Mouse (Mus musculus) hindbrain, embryonic 10.5 days (tissue): ENCODE results near the gene 1700029H14Rik. TPM values are rescaled to one million over a fixed set of nuclear protein-coding genes. Genes with fewer than 3 reads are reported as not detected.

Source experiments
- DNase-seq: peaks from one replicate; pipeline ENCODE4 v3.0.0-alpha.2; 2017; ENCODE audit warnings: low spot score
- H3K27ac ChIP-seq: fragments of 300-500 bp; sonication (generic); 2 replicates; pipeline ENCODE4 v1.5.1; 2016; ENCODE audit warnings: mild to moderate bottlenecking, moderate library complexity
- H3K27me3 ChIP-seq: fragments of 300-500 bp; sonication (generic); 2 replicates; pipeline ENCODE4 v1.6.1; 2016; ENCODE audit warnings: mild to moderate bottlenecking; ENCODE audit not compliant: poor library complexity, insufficient read depth, severe bottlenecking
- H3K36me3 ChIP-seq: fragments of 300-500 bp; sonication (generic); 2 replicates; pipeline ENCODE4 v1.6.1; 2016; ENCODE audit warnings: mild to moderate bottlenecking, moderate library complexity
- H3K4me1 ChIP-seq: fragments of 300-500 bp; sonication (generic); replicated peaks from 2 replicates; pipeline ENCODE4 v1.6.1; 2016; ENCODE audit warnings: mild to moderate bottlenecking
- H3K4me3 ChIP-seq: fragments of 300-500 bp; sonication (generic); 2 replicates; pipeline ENCODE4 v1.5.1; 2016; ENCODE audit warnings: mild to moderate bottlenecking, moderate library complexity
- H3K9me3 ChIP-seq: fragments of 300-500 bp; sonication (generic); 2 replicates; pipeline ENCODE4 v1.6.1; 2016; ENCODE audit warnings: mild to moderate bottlenecking, moderate library complexity
- whole genome bisulfite sequencing: fragments of 180-500 bp; shearing (Covaris S2); methylation state at CpG from one replicate; pipeline ENCODE4 v1.1.7; 2016; 5-methylcytosine and 5-hydroxymethylcytosine counted together
- polyA plus RNA-seq: library from polyadenylated mRNA; unstranded; fragments of >200 nt; fragmentation: Nextera tagmentation; extraction: Ambion mirVana; gene quantifications from 2 replicates; pipeline ENCODE4 v1.2.1, GENCODE M21; 2016

The 1700029H14Rik gene
- polyA plus RNA-seq, 1 experiment from 2014 or later: not detected

DNA sequence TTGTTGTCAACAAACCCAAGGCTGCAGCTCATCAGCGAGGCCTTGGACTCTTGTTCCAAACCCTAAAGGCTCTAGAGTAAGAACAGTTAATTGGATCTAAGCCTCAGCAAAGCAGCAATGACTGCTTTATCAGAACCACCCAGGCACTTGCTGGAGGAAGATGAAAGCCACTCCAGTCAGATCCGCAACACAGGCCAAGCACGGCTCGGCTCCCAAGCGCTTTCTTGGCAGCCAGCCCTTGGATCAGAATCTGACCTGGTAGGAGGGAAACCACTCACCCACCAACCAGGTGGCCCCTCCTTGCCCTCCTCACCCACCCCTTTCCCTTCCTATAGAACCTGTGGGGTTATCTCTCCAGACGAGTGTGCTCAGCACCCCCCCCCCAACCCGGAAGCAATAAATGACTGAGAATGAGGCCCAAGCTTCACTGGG, 46.2 kb downstream of the 1700029H14Rik start:
- H3K9me3 ChIP-seq: no peaks in the 10 kb centered on the region
- H3K4me1 ChIP-seq: no peaks in the 10 kb centered on the region
- H3K36me3 ChIP-seq: no peaks in the 10 kb centered on the region
- no peaks in the 10 kb centered on the region for H3K27me3 ChIP-seq
- DNase-seq: no peak
- no peak overlapping the region for H3K4me3 ChIP-seq
- no peak overlapping the region for H3K27ac ChIP-seq
- 91% methylated on average over 7 of the region's 7 CpGs for WGBS

DNA sequence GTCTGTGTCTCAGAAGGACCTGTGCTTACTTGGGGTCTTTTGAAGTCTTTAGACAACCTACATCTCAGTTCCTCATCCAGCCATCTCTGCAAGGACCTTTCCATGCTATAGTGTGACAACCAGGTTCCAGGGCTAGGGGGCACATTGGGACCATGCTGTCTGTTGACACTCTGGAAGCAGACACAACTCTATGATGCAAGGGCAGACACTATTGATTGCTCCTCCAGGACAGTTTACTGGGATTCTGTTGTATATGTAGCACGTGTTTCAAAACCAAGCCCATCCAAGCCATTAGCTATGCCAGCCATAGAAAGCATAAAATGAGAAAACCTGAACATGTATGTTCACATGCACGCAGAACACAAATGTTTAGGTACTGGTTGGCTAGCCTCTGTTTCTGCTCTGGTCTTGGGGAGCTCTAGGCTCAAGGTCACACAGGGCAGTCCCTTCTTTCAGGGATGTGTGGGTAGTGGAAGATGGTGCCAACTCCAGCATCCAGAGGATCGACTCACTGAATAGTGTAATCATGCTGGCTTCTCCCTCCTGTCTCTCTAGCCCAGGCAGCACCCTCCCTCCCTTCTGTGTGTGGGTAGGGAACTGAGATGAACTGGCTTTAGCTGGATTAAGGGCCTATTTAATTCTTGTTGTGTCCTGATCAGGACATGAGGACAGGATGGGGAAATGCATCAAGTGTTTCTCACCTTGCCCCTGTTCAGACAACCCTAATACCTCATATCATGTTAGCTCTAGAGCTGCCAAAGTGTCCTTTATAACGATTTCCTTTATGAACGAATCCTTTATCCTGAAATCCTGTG, 48.5 kb downstream of the 1700029H14Rik start:
- 82% methylated on average over 5 of the region's 5 CpGs for WGBS
- Histone ChIP-seq H3K27me3 (no peaks in the 10 kb centered on the region), H3K4me3 (no peak overlapping the region)

DNA sequence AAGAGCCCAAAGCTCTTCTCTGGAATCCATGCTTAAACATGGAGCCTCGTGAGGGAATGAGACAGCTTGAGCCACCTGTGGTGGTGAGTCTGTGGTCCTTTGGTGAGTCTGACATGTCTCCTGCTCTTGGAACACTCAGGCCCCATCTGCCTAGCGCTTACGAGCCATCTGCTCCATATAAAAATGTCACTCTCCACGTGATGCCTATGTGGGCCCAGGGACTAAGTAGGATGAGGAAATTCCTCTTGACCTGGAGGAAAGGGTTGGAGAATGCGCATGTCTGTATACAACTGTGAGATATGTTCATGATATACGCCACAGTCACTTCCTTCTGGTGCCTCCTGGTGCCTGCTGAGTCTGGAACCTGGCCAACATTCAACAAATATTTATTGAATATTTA, 49.6 kb downstream of the 1700029H14Rik start:
- H3K36me3 ChIP-seq: no peaks in the 10 kb centered on the region
- H3K27me3 ChIP-seq: no peaks in the 10 kb centered on the region
- no peaks in the 10 kb centered on the region for H3K9me3 ChIP-seq
- 87% methylated on average over 6 of the region's 6 CpGs for WGBS
- peaks cover 6% of the 10 kb centered on the region; the same call in 1 of the 2 replicates for H3K4me1 ChIP-seq
- H3K27ac ChIP-seq: no peak overlapping the region
- H3K4me3 ChIP-seq: no peak overlapping the region
- no peak for DNase-seq

More for the DNA sequence above, 48.5 kb downstream of the 1700029H14Rik start:
- Histone ChIP-seq H3K27ac (no peak overlapping the region), H3K9me3 (no peaks in the 10 kb centered on the region), H3K4me1 (peaks cover 2% of the 10 kb centered on the region; the same call in 1 of the 2 replicates), H3K36me3 (no peaks in the 10 kb centered on the region)
- DNase-seq: no peak

- Histone ChIP-seq H3K4me3 (no peak overlapping the region), H3K27me3 (no peaks in the 10 kb centered on the region), H3K36me3 (no peaks in the 10 kb centered on the region), H3K9me3 (no peaks in the 10 kb centered on the region), H3K27ac (no peak overlapping the region), H3K4me1 (peaks cover 6% of the 10 kb centered on the region; the same call in 1 of the 2 replicates)
- DNase-seq: no peak
- WGBS: 63% methylated on average over 5 of the region's 5 CpGs
Observed at GRCm38 (mm10) chr8:13512016-13512415, 50.2 kb downstream of the 1700029H14Rik start.

- DNase-seq: no peak
- H3K36me3 ChIP-seq: no peaks in the 10 kb centered on the region
- H3K9me3 ChIP-seq: no peaks in the 10 kb centered on the region
- 85% methylated on average over 3 of the region's 3 CpGs for WGBS
- H3K4me3 ChIP-seq: no peak overlapping the region
- H3K27me3 ChIP-seq: no peaks in the 10 kb centered on the region
- H3K4me1 ChIP-seq: peaks cover 6% of the 10 kb centered on the region; the same call in 1 of the 2 replicates
- no peak overlapping the region for H3K27ac ChIP-seq
Observed at GRCm38 (mm10) chr8:13507284-13507937, 54.9 kb downstream of the 1700029H14Rik start.

- Histone ChIP-seq H3K36me3 (no peaks in the 10 kb centered on the region), H3K27ac (no peak overlapping the region), H3K9me3 (no peaks in the 10 kb centered on the region), H3K4me3 (no peak overlapping the region), H3K4me1 (peaks cover 6% of the 10 kb centered on the region; the same call in 1 of the 2 replicates), H3K27me3 (no peaks in the 10 kb centered on the region)
- WGBS: 57% methylated on average over 4 of the region's 4 CpGs
- DNase-seq: no peak
Observed at GRCm38 (mm10) chr8:13506849-13507248, 55.4 kb downstream of the 1700029H14Rik start.

GRCm38 (mm10) chr8:13504894-13505674, 57.2 kb downstream of the 1700029H14Rik start:
- H3K36me3 ChIP-seq: no peaks in the 10 kb centered on the region
- H3K27ac ChIP-seq: no peak overlapping the region
- H3K27me3 ChIP-seq: no peaks in the 10 kb centered on the region
- peaks cover 6% of the 10 kb centered on the region; the same call in 1 of the 2 replicates for H3K4me1 ChIP-seq
- no peaks in the 10 kb centered on the region for H3K9me3 ChIP-seq
- no peak overlapping the region for H3K4me3 ChIP-seq
- no peak for DNase-seq

DNA sequence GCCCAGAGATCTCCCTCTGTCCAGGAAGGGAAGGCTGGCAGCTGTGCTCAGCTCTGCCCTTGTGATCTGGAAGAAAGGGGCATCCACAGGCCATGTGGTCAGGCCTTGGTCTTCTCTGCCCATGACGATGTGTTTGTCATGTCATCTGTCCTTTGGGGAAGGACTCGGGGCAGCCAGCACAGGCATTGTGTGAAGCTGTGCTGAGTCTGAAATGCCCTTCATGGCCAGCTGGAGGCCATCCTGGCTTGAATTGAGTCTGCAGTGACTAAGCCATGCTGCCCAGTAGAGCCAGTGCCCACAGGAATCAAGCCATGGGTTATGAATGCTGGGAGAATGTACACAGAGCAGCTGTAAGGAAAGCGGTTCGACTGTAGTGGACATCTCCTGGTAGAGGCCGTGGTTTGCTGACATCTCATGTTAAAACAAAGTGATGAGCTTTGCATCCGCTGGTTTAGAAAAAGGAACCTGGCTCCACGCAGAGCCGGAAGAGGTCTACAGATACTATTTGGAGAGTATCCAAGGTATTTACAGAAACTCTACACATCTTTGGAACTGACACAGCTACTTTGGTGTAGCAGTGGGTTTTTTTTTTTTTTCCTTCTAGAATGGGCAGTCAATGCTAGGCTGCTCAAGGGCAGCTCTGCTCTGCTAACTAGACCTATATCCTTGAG, 58.2 kb downstream of the 1700029H14Rik start:
- DNase-seq: no peak
- Histone ChIP-seq H3K36me3 (no peaks in the 10 kb centered on the region), H3K4me1 (peaks cover 6% of the 10 kb centered on the region; the same call in 1 of the 2 replicates), H3K9me3 (no peaks in the 10 kb centered on the region), H3K27ac (no peak overlapping the region), H3K27me3 (no peaks in the 10 kb centered on the region), H3K4me3 (no peak overlapping the region)
- 88% methylated on average over 8 of the region's 8 CpGs for WGBS

GRCm38 (mm10) chr8:13501221-13501620, 61.0 kb downstream of the 1700029H14Rik start:
- Histone ChIP-seq H3K4me1 (no peaks in the 10 kb centered on the region), H3K4me3 (no peak overlapping the region), H3K36me3 (no peaks in the 10 kb centered on the region), H3K9me3 (no peaks in the 10 kb centered on the region), H3K27ac (no peak overlapping the region), H3K27me3 (no peaks in the 10 kb centered on the region)
- 82% methylated on average over 3 of the region's 3 CpGs for WGBS
- no peak for DNase-seq

Other genes with a start within 250 kb of the 1700029H14Rik start
- gene Tfdp1, start 223.7 kb downstream of the 1700029H14Rik start, polyA plus RNA-seq: 162 and 186 TPM in 2 replicates
- gene Atp4b, start 165.6 kb downstream of the 1700029H14Rik start, polyA plus RNA-seq: 0.18 TPM in 1 of 2 replicates, not detected in the other
- gene Grk1, start 157.4 kb downstream of the 1700029H14Rik start, polyA plus RNA-seq: 0.02 TPM in 1 of 2 replicates, not detected in the other
- gene Tmem255b, start 127.3 kb downstream of the 1700029H14Rik start, polyA plus RNA-seq: 0.27 and 0.56 TPM in 2 replicates
- gene Gas6, start 68.0 kb downstream of the 1700029H14Rik start, polyA plus RNA-seq: 12.9 and 15.8 TPM in 2 replicates
- gene Rasa3, start 115.1 kb upstream of the 1700029H14Rik start, polyA plus RNA-seq: 28.8 and 31.8 TPM in 2 replicates
- gene Cfap97d2, start 143.4 kb upstream of the 1700029H14Rik start, polyA plus RNA-seq: 0.90 and 2.5 TPM in 2 replicates
- gene Cdc16, start 195.2 kb upstream of the 1700029H14Rik start, polyA plus RNA-seq: 210 and 212 TPM in 2 replicates
- gene Upf3a, start 223.2 kb upstream of the 1700029H14Rik start, polyA plus RNA-seq: 36.0 and 36.7 TPM in 2 replicates